Mouse (Mus musculus) lung, postnatal 0 days (tissue): ENCODE measurements at regions not wholly inside any gene's neighbourhood (a gene's known extent, or its start where the extent isn't known, plus 50 kb on each side); places are given as distances from the start of the nearest gene placed in this dataset.

Experiments used
- ATAC-seq: fragments of 200-750 bp; cut with Nextera tagmentation; 2 replicates; pipeline ENCODE4 v1.8.0; 2017; ENCODE audit warnings: moderate library complexity
- DNase-seq: peaks from one replicate; pipeline ENCODE4 v3.0.0-alpha.2; 2016; ENCODE audit warnings: low spot score
- H3K27ac ChIP-seq: fragments of 300-500 bp; sonication (generic); 2 replicates; pipeline ENCODE4 v1.5.1; 2014; ENCODE audit warnings: antibody characterized with exemption, mild to moderate bottlenecking, low read length, mixed read lengths
- H3K27me3 ChIP-seq: fragments of 300-500 bp; sonication (generic); replicated peaks from 2 replicates; pipeline ENCODE4 v1.6.1; 2014; ENCODE audit warnings: low read length, mixed read lengths; ENCODE audit not compliant: insufficient read depth
- H3K36me3 ChIP-seq: fragments of 300-500 bp; sonication (generic); 2 replicates; pipeline ENCODE4 v1.6.1; 2014; ENCODE audit warnings: low read length, mixed read lengths; ENCODE audit not compliant: insufficient read depth
- H3K4me1 ChIP-seq: fragments of 300-500 bp; sonication (generic); 2 replicates; pipeline ENCODE4 v1.6.1; 2014; ENCODE audit warnings: antibody characterized with exemption, low read depth, low read length, mixed read lengths; ENCODE audit not compliant: insufficient read depth
- H3K4me2 ChIP-seq: fragments of 300-500 bp; sonication (generic); replicated peaks from 2 replicates; pipeline ENCODE4 v1.6.1; 2014; ENCODE audit warnings: low read depth, mild to moderate bottlenecking, low read length, moderate library complexity, mixed read lengths
- H3K4me3 ChIP-seq: fragments of 300-500 bp; sonication (generic); 2 replicates; pipeline ENCODE4 v1.5.1; 2014; ENCODE audit warnings: low read depth, low read length
- H3K9ac ChIP-seq: fragments of 300-500 bp; sonication (generic); replicated peaks from 2 replicates; pipeline ENCODE4 v1.6.1; 2014; ENCODE audit warnings: low read depth, mild to moderate bottlenecking
- H3K9me3 ChIP-seq: fragments of 300-500 bp; sonication (generic); 2 replicates; pipeline ENCODE4 v1.6.1; 2016; ENCODE audit warnings: low read length, mixed read lengths
- CTCF ChIP-seq: IDR thresholded peaks from 2 replicates; pipeline ENCODE4 v1.5.1; 2016; ENCODE audit warnings: antibody characterized with exemption, mild to moderate bottlenecking
- EP300 ChIP-seq: IDR thresholded peaks from 2 replicates; pipeline ENCODE4 v1.6.1; 2016; ENCODE audit warnings: antibody characterized with exemption, mild to moderate bottlenecking, control low read depth
- WGBS: fragments of 180-500 bp; shearing (Covaris S2); extraction: QIAGEN DNeasy Blood & Tissue Kit; methylation state at CpG from one replicate; pipeline ENCODE4 v1.1.7; 2014; 5-methylcytosine and 5-hydroxymethylcytosine counted together

- no peaks in the 10 kb centered on the region for H3K9me3 ChIP-seq
- H3K36me3 ChIP-seq, result no peaks in the 10 kb centered on the region
- DNase-seq (peak; percentile 7), ATAC-seq (no peak)
- no peak overlapping the region for H3K9ac ChIP-seq
- WGBS, result 47% methylated on average over 4 of the region's 4 CpGs
- H3K27me3 ChIP-seq, result no peaks in the 10 kb centered on the region
- no peaks in the 10 kb centered on the region for H3K4me1 ChIP-seq
- no peak overlapping the region for H3K4me2 ChIP-seq
- no peak overlapping the region for H3K27ac ChIP-seq
- no peak overlapping the region for H3K4me3 ChIP-seq
- TF ChIP-seq EP300, result no peak
- peak; percentile 50 for TF ChIP-seq CTCF
Measured at GRCm38 (mm10) chr1:95397188-95397587, 83.8 kb downstream of the Fam174a start.

DNA sequence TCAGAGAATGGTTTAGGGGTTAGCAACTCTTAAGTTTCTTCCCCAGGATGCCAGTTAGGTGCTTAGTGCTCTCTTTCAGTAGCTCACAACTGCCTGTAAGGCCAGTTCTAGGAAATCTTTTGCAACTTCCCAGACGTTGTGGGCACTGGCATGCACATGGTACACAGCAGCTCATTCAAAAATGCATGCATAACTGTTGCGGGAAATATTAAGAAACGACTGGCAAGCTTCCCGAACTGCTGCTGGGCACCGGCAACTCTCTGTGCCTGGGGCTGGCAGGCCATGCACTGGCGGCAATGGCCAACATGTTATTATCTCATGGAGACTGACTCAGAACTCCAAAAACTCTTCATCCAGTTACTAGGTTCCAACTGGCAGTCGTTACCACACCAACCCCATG lies 86.3 kb downstream of the Fam174a start:
- TF ChIP-seq EP300 (no peak), CTCF (no peak)
- DNase-seq (no peak), ATAC-seq (no peak)
- Histone ChIP-seq H3K36me3 (no peaks in the 10 kb centered on the region), H3K4me2 (no peak overlapping the region), H3K4me3 (no peak overlapping the region), H3K27ac (no peak overlapping the region), H3K4me1 (no peaks in the 10 kb centered on the region), H3K9ac (no peak overlapping the region), H3K27me3 (no peaks in the 10 kb centered on the region), H3K9me3 (no peaks in the 10 kb centered on the region)
- 79% methylated on average over 7 of the region's 7 CpGs for WGBS

GRCm38 (mm10) chr1:95422253-95422652 lies 108.8 kb downstream of the Fam174a start:
- no peak for DNase-seq
- ATAC-seq, result no peak
- Histone ChIP-seq H3K4me3 (no peak overlapping the region), H3K9ac (no peak overlapping the region), H3K36me3 (no peaks in the 10 kb centered on the region), H3K27me3 (no peaks in the 10 kb centered on the region), H3K4me1 (no peaks in the 10 kb centered on the region), H3K4me2 (no peak overlapping the region), H3K27ac (no peak overlapping the region), H3K9me3 (no peaks in the 10 kb centered on the region)
- 73% methylated on average over 1 of the region's 1 CpGs for WGBS
- TF ChIP-seq CTCF, result no peak
- TF ChIP-seq EP300, result no peak

DNA sequence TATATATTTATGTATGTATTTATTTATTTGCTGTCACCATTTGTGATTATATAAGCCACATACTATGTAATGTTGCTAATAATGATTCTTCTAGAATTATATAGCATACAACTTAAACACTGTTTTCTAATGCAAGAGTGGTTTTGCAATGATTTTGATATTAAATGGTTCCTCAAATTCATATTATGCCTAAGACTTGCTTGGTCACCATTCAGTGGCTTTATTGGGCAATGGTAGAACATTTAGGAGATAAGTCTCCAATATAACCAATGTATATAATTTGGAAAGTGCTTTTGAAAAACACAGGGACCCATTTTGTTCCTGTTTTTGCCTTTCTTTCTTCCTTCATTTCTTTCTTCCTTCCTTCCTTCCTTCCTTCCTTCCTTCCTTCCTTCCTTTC lies 112.0 kb downstream of the Fam174a start:
- H3K4me2 ChIP-seq, result no peak overlapping the region
- no peak for TF ChIP-seq EP300
- TF ChIP-seq CTCF, result no peak
- H3K27ac ChIP-seq, result no peak overlapping the region
- no peaks in the 10 kb centered on the region for H3K9me3 ChIP-seq
- no peaks in the 10 kb centered on the region for H3K27me3 ChIP-seq
- H3K4me1 ChIP-seq, result no peaks in the 10 kb centered on the region
- H3K4me3 ChIP-seq, result no peak overlapping the region
- H3K9ac ChIP-seq, result no peak overlapping the region
- no peaks in the 10 kb centered on the region for H3K36me3 ChIP-seq
- ATAC-seq, result no peak
- DNase-seq, result no peak

- Histone ChIP-seq H3K27ac (no peak overlapping the region), H3K9ac (no peak overlapping the region), H3K4me2 (no peak overlapping the region), H3K36me3 (no peaks in the 10 kb centered on the region), H3K4me3 (no peak overlapping the region), H3K27me3 (no peaks in the 10 kb centered on the region), H3K9me3 (no peaks in the 10 kb centered on the region), H3K4me1 (no peaks in the 10 kb centered on the region)
- no peak for TF ChIP-seq CTCF
- no peak for TF ChIP-seq EP300
- DNase-seq (no peak), ATAC-seq (no peak)
Measured at GRCm38 (mm10) chr1:95437155-95437554, 123.7 kb downstream of the Fam174a start.

- ATAC-seq, result peak; percentile 44; the same call in 1 of the 2 replicates
- WGBS, result 82% methylated on average over 3 of the region's 3 CpGs
- no peak overlapping the region for H3K4me3 ChIP-seq
- no peak overlapping the region for H3K9ac ChIP-seq
- H3K27ac ChIP-seq, result no peak overlapping the region
- no peaks in the 10 kb centered on the region for H3K27me3 ChIP-seq
- no peaks in the 10 kb centered on the region for H3K9me3 ChIP-seq
- no peak overlapping the region for H3K4me2 ChIP-seq
- H3K36me3 ChIP-seq, result no peaks in the 10 kb centered on the region
- TF ChIP-seq CTCF (no peak), EP300 (no peak)
- no peak for DNase-seq
- no peaks in the 10 kb centered on the region for H3K4me1 ChIP-seq
Measured at GRCm38 (mm10) chr1:95445541-95445940, 132.1 kb downstream of the Fam174a start.

GRCm38 (mm10) chr1:95448962-95449558 lies 135.6 kb downstream of the Fam174a start:
- Histone ChIP-seq H3K4me3 (no peak overlapping the region), H3K9me3 (no peaks in the 10 kb centered on the region), H3K27ac (no peak overlapping the region), H3K4me2 (no peak overlapping the region), H3K4me1 (no peaks in the 10 kb centered on the region), H3K36me3 (no peaks in the 10 kb centered on the region), H3K27me3 (no peaks in the 10 kb centered on the region), H3K9ac (no peak overlapping the region)
- DNase-seq (no peak), ATAC-seq (no peak)
- TF ChIP-seq EP300 (no peak), CTCF (no peak)
- 65% methylated on average over 7 of the region's 7 CpGs for WGBS
